ENCODE assay signal across 8 mouse cellular contexts in genomic region chr5:123684221-123685144, GRCm38 (mm10). TPM values are rescaled to one million over a fixed set of nuclear protein-coding genes. Genes with fewer than 3 reads are reported as not detected.
DNase-seq lines count a peak whose midpoint lies in the region; ATAC-seq lines count a peak whose summit lies in the region.

TSS of gene Clip1 (minus strand) at chr5:123684618.

- H3K27me3 ChIP-seq in erythroblast, embryonic 14.5 days (ENCODE audit: control insufficient read depth): peaks cover 18% of the 10 kb centered on the region
- no peaks in the 10 kb centered on the region for H3K27me3 ChIP-seq in heart, embryonic 10.5 days (ENCODE audit: insufficient read depth, poor library complexity, severe bottlenecking)
- no peaks in the 10 kb centered on the region for H3K27me3 ChIP-seq in midbrain, embryonic 16.5 days (ENCODE audit: control insufficient read depth, insufficient read depth, low read depth, low read length)

- WGBS in heart, embryonic 10.5 days: 2% methylated on average over 63 of the region's 64 CpGs
- under 1% methylated on average over 36 of the region's 64 CpGs for WGBS in midbrain, embryonic 16.5 days

- H3K4me3 ChIP-seq in erythroblast, embryonic 14.5 days (replicated peaks): peak within 1 kb of the TSS; percentile 88
- H3K4me3 ChIP-seq in heart, embryonic 10.5 days: peak within 1 kb of the TSS; percentile 99
- peak within 1 kb of the TSS; percentile 92 for H3K4me3 ChIP-seq in midbrain, embryonic 16.5 days (ENCODE audit: low read depth, low read length)

- peak; percentile 51 for DNase-seq in brain, embryonic 18.5 days (ENCODE audit: low read depth, low spot score)
- peak; percentile 85 for DNase-seq in heart, embryonic 10.5 days (ENCODE audit: low spot score)
- DNase-seq in kidney, adult 9 months: peak; percentile 53
- peak; percentile 77 for DNase-seq in liver
- peak; percentile 18 to 76 for DNase-seq in spleen, postnatal 10 days (ENCODE audit: low spot score in 2 of 2)

- peak within 1 kb of the TSS; percentile 57 for H3K4me2 ChIP-seq in midbrain, embryonic 16.5 days (ENCODE audit: low read length)

- H3K36me3 ChIP-seq in erythroblast, embryonic 14.5 days (ENCODE audit: control insufficient read depth): no peaks in the 10 kb centered on the region
- no peaks in the 10 kb centered on the region for H3K36me3 ChIP-seq in heart, embryonic 10.5 days
- H3K36me3 ChIP-seq in midbrain, embryonic 16.5 days (ENCODE audit: control insufficient read depth, insufficient read depth, low read length): no peaks in the 10 kb centered on the region

- H3K9ac ChIP-seq in midbrain, embryonic 16.5 days (ENCODE audit: low read depth, low read length): peak within 1 kb of the TSS; percentile 96

- H3K27ac ChIP-seq in heart, embryonic 10.5 days: peak within 1 kb of the TSS; percentile 99
- H3K27ac ChIP-seq in midbrain, embryonic 16.5 days (ENCODE audit: low read length): peak within 1 kb of the TSS; percentile 98

- H3K9me3 ChIP-seq in erythroblast, embryonic 14.5 days (ENCODE audit: control insufficient read depth, low read length): no peaks in the 10 kb centered on the region
- H3K9me3 ChIP-seq in heart, embryonic 10.5 days: no peaks in the 10 kb centered on the region
- H3K9me3 ChIP-seq in midbrain, embryonic 16.5 days (replicated peaks; ENCODE audit: control insufficient read depth, low read length, poor library complexity, severe bottlenecking): no peaks in the 10 kb centered on the region

- peak; percentile 53 for ATAC-seq in CD4-positive, CD25-positive, alpha-beta regulatory T cell, adult 4 months
- ATAC-seq in midbrain, embryonic 16.5 days: peak; percentile 87

- peaks cover 26% of the 10 kb centered on the region for H3K4me1 ChIP-seq in erythroblast, embryonic 14.5 days (ENCODE audit: control insufficient read depth)
- peaks cover 33% of the 10 kb centered on the region for H3K4me1 ChIP-seq in heart, embryonic 10.5 days
- peaks cover 26% of the 10 kb centered on the region for H3K4me1 ChIP-seq in midbrain, embryonic 16.5 days (ENCODE audit: control insufficient read depth, insufficient read depth, low read length)

RNA-seq across cellular contexts. Expression of gene Clip1, which starts in this region (rescaled TPM):
- polyA plus RNA-seq in CD4-positive, CD25-positive, alpha-beta regulatory T cell, adult 4 months (2017; shearing (Covaris generic)): 10 to 100 TPM; 48.4 to 51.4 TPM
- 0.92 and 1.1 TPM in 2 replicates for polyA plus RNA-seq in erythroblast, embryonic 14.5 days (2012)
- 49.1 and 56.0 TPM in 2 replicates for polyA plus RNA-seq in heart, embryonic 10.5 days (2016; fragmentation: Nextera tagmentation; extraction: Ambion mirVana)
- 86.1 and 93.6 TPM in 2 replicates for polyA plus RNA-seq in midbrain, embryonic 16.5 days (2015; fragmentation: Nextera tagmentation; extraction: Ambion mirVana)

Comparison
In these comparisons a context has a peak if more than half of its experiments do, and no peak if none do; other contexts are left out.
1. Peak in every context shown above with its lines: DNase-seq, ATAC-seq, H3K4me3 ChIP-seq and H3K27ac ChIP-seq.
2. RNA of gene Clip1 (polyA plus RNA-seq): 86.1 to 93.6 TPM in midbrain, embryonic 16.5 days, 48.4 to 51.4 TPM in CD4-positive, CD25-positive, alpha-beta regulatory T cell, adult 4 months and 49.1 to 56.0 TPM in heart, embryonic 10.5 days; 0.92 to 1.1 TPM in erythroblast, embryonic 14.5 days; every median in the first group is over 10 times any median in the second.